Mouse (Mus musculus) retina, adult 2 months (tissue): Measurements from ENCODE around the gene Naa35.
"Not testable (repeated sequence)": the region's sequence is repeated elsewhere in the genome, so short reads cannot be mapped to it uniquely, and the experiment has no call there.

Experiments used
- DNase-seq: peaks from one replicate; pipeline ENCODE4 v3.0.0-alpha.2; 2012; ENCODE audit warnings: low read depth, low spot score

Naa35 gene

DNA sequence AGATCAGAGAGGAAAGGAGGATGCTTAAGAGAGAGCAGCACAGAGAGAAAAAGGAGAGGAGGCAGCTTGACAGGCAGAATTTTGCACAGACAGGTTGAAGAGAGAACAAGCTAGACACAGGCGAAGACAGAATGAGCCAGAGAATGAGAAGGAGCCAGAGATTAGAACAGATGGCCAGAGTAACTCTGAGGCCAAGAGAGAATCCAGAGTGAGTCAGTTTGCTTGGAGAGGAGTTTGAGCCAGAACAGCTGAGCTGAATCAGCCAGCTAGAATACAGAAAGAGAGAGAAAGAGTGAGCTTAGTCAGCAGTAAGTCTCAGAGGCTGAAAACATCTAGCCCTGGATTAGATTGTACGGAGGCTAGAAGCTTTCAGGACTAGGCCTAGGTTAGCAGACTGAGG lies 12.5 kb upstream of the Naa35 start:
- DNase-seq: no peak

- DNase-seq: no peak
These were observed 4.1 kb upstream of the Naa35 start for GRCm38 (mm10) chr13:59580954-59581353.

- no peak for DNase-seq
These were observed 578 bp upstream of the Naa35 start for GRCm38 (mm10) chr13:59584481-59584880.

- DNase-seq: no peak
These were observed 568 bp downstream of the Naa35 start for GRCm38 (mm10) chr13:59585648-59586005.

- DNase-seq: no peak
These were observed 2.1 kb downstream of the Naa35 start for GRCm38 (mm10) chr13:59587201-59587600.

DNA sequence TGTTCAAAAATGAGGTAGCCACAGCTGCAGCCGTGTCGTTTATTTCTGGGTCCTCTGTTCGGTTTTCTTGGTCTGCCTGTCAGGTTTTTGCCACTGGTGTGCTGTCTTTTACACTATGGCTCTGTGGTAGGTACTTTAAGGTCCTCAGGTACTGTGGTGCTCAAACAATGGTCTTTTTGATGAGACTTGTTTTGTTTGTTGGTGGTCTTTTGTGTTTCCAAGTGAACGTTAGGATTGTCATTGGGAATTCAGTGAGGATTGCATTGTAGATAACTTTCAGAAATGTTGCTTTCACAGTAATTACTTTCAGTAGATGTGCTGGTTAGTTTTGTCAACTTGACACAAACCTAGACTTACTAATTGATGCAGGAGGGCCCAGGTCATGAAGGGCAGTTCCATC lies 4.6 kb downstream of the Naa35 start:
- DNase-seq: no peak

DNA sequence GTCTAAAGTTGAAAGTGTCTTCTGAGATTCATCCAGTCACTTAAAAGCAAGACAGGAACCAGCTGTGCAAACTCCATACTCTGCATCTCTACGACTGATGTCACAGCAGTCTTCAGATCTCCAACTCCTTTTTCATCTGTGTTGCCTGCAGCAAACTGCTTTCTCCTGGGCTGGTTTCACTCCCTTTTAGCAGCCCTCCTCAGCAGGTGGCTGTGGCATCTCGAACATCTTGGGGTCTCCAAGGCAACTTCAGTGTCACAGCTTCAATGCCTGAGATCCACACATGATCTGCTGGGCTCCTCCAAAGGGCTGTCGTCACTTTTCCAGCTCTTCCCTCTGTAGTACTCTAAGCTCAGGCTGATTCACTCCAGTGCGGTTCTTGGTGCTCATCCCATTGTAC lies 5.6 kb downstream of the Naa35 start:
- DNase-seq: no peak

GRCm38 (mm10) chr13:59592058-59592457 lies 7.0 kb downstream of the Naa35 start:
- not testable (repeated sequence) for DNase-seq

GRCm38 (mm10) chr13:59592630-59593029 lies 7.6 kb downstream of the Naa35 start:
- DNase-seq: no peak

DNA sequence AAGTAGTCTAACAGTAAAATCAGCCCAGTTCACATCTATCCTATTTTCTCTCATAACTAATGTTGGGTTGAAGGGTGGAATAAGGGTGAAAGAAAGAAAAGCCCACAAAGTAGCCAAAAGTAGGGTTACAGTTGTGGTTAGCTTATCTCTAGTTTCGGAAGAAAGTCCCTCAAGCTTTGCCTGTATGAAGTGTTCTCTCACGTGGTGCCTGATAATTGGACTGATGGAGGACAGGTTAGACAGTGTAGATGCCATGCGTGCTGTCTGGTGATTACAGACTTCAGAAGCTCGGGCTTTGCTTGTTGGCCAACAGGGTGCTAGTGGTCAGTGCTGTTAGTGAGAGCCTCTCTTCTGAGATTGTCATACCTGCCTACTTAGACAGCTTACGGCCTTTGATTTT lies 18.0 kb downstream of the Naa35 start:
- no peak for DNase-seq

- DNase-seq: no peak
These were observed 19.5 kb downstream of the Naa35 start for GRCm38 (mm10) chr13:59604511-59604910.

GRCm38 (mm10) chr13:59605221-59605922 lies 20.3 kb downstream of the Naa35 start:
- no peak for DNase-seq

DNA sequence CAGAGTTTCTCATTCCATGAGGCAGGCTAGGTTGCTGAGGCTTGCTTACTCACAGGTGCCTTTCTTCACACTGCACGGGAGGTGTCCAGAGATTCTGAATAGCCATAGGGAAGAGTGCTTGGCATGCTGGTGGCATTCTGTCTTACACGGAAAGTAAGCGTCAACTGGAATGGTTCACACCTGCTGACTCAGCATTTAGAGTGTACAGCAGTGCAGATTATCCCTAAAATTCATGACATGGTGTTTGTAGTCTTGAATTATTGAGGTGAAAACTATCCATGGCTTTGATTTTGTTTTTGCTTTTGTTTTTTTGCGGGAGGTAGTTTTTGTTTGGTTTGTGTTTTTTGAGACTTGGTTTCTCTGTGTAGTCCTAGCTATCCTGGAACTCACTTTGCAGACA lies 24.8 kb downstream of the Naa35 start:
- DNase-seq: no peak

DNA sequence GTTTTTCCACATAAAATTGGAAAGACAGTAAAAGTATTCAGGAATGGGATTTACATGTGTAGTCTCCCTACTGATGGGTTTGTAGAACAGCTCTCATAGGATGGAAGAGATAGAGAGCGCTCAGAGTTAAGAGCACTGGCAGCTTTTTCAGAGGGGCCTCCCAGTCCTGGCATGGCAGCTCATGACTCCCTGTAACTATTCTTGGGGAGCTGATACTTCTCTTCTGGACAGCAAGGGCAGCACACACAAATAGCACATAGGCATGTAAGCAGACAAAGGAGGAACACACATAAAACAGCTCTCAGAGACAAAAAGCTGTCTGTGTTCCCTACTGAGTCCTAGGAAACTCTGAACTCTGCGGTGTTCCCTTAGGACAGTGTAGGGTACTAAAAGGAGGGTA lies 25.4 kb downstream of the Naa35 start:
- no peak for DNase-seq

GRCm38 (mm10) chr13:59613868-59614267 lies 28.8 kb downstream of the Naa35 start:
- DNase-seq: no peak

GRCm38 (mm10) chr13:59615152-59615551 lies 30.1 kb downstream of the Naa35 start:
- DNase-seq: no peak

DNA sequence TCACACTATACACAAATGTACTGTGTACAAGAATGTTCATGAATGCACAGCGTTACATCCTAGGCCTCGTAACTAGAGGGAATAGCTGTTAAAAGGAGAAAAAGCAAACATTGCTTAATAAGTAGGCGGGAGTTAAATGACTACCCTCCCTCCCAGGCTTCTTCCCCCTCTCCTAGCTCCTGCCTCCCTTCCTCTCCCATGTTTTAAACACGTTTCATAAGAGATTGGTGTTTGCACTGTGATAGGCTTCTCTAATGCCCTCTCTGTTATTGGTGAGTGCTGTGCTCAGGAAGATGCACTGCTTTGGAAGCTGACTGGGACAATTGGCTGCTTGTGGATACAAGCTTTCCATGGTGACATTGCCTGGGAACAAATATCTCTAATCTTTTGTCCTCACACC lies 30.5 kb downstream of the Naa35 start:
- no peak for DNase-seq

DNA sequence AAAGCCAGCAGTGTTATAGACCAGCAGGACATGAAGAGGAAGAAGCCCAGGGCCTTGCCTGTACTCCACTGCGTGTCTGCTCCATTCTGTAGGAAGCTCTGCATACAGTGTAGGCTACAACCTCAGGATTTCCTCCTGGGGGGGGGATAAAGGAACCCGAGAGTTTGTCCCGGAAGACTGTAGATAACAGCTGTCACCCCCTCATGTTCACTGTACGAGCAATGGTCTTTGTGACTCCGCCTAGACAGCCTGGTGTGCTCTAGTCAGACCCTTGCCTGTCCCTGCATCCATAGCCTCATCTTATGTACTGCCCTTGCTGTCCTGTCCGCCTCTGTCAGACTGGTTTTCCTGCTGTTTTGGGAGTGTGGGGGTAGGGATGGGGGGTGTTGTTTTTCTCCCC lies 33.4 kb downstream of the Naa35 start:
- DNase-seq: no peak

GRCm38 (mm10) chr13:59621643-59622489 lies 36.8 kb downstream of the Naa35 start:
- DNase-seq: no peak

GRCm38 (mm10) chr13:59624389-59624788 lies 39.3 kb downstream of the Naa35 start:
- no peak for DNase-seq

- DNase-seq: no peak
These were observed 39.8 kb downstream of the Naa35 start for GRCm38 (mm10) chr13:59624903-59625302.

- DNase-seq: no peak
These were observed 41.7 kb downstream of the Naa35 start for GRCm38 (mm10) chr13:59626739-59627138.

- no peak for DNase-seq
These were observed 49.6 kb downstream of the Naa35 start for GRCm38 (mm10) chr13:59634637-59635036.
